Mouse (Mus musculus) lung, adult 2 months (tissue): ENCODE measurements around the gene Tmprss9.

ENCODE experiments used
- CTCF ChIP-seq: fragments of 200-500 bp; IDR thresholded peaks from 2 replicates; pipeline ENCODE4 v1.5.1; 2011; ENCODE audit warnings: mild to moderate bottlenecking, low read length, control low read depth; ENCODE audit not compliant: insufficient read depth
- POLR2A ChIP-seq: fragments of 200-500 bp; IDR thresholded peaks from 2 replicates; pipeline ENCODE4 v1.6.1; 2011; ENCODE audit warnings: low read depth, mild to moderate bottlenecking, control low read depth, low read length, borderline replicate concordance; ENCODE audit errors: extremely low read depth

- TF ChIP-seq CTCF, result no peak
- TF ChIP-seq POLR2A, result peak; percentile 100
Measured at GRCm38 (mm10) chr10:80929299-80930226, 57.9 kb downstream of the Tmprss9 start, which contains the start of gene Gadd45b.
